Mouse (Mus musculus) midbrain, embryonic 14.5 days (tissue): ENCODE measurements around the gene Tlx2. TPM values are rescaled to one million over a fixed set of nuclear protein-coding genes. Genes with fewer than 3 reads are reported as not detected.
A peak's percentile ranks its signal among the peaks of the same experiment; 100 is the strongest.

ENCODE experiments used
- ATAC-seq: fragments of 200-750 bp; cut with Nextera tagmentation; 2 replicates; pipeline ENCODE4 v1.8.0; 2017; ENCODE audit warnings: moderate number of reproducible peaks, moderate library complexity; ENCODE audit not compliant: low FRiP score, low TSS enrichment
- DNase-seq: peaks from one replicate; pipeline ENCODE4 v3.0.0-alpha.2; 2015
- H3K27ac ChIP-seq: fragments of 300-500 bp; sonication (generic); replicated peaks from 2 replicates; pipeline ENCODE4 v1.5.1; 2014; ENCODE audit warnings: mild to moderate bottlenecking, low read depth, low read length, moderate library complexity
- H3K27me3 ChIP-seq: fragments of 300-500 bp; sonication (generic); 2 replicates; pipeline ENCODE4 v1.6.1; 2014; ENCODE audit warnings: low read length, control low read depth, mixed read lengths; ENCODE audit not compliant: control insufficient read depth, insufficient read depth
- H3K36me3 ChIP-seq: fragments of 300-500 bp; sonication (generic); 2 replicates; pipeline ENCODE4 v1.6.1; 2014; ENCODE audit warnings: low read length, control low read depth; ENCODE audit not compliant: control insufficient read depth, insufficient read depth
- H3K4me1 ChIP-seq: fragments of 300-500 bp; sonication (generic); 2 replicates; pipeline ENCODE4 v1.6.1; 2014; ENCODE audit warnings: mild to moderate bottlenecking, antibody characterized with exemption, low read length, control low read depth; ENCODE audit not compliant: control insufficient read depth, insufficient read depth
- H3K4me2 ChIP-seq: fragments of 300-500 bp; sonication (generic); 2 replicates; pipeline ENCODE4 v1.6.1; 2014; ENCODE audit warnings: mild to moderate bottlenecking, low read length, moderate library complexity
- H3K4me3 ChIP-seq: fragments of 300-500 bp; sonication (generic); replicated peaks from 2 replicates; pipeline ENCODE4 v1.5.1; 2014; ENCODE audit warnings: low read depth, low read length
- H3K9ac ChIP-seq: fragments of 300-500 bp; sonication (generic); replicated peaks from 2 replicates; pipeline ENCODE4 v1.6.1; 2014; ENCODE audit warnings: mild to moderate bottlenecking, low read length, moderate library complexity
- H3K9me3 ChIP-seq: fragments of 300-500 bp; sonication (generic); 2 replicates; pipeline ENCODE4 v1.6.1; 2016; ENCODE audit warnings: low read length, control low read depth, mixed read lengths; ENCODE audit not compliant: control insufficient read depth
- WGBS: fragments of 180-500 bp; shearing (Covaris S2); extraction: QIAGEN DNeasy Blood & Tissue Kit; methylation state at CpG from one replicate; pipeline ENCODE4 v1.1.7; 2014; 5-methylcytosine and 5-hydroxymethylcytosine counted together
- polyA plus RNA-seq: library from polyadenylated mRNA; unstranded; fragments of >200 nt; fragmentation: Nextera tagmentation; extraction: Ambion mirVana; gene quantifications from 2 replicates; pipeline ENCODE4 v1.2.1, GENCODE M21; 2014

Gene Tlx2
- polyA plus RNA-seq, 1 experiment from 2014 or later = not detected

DNA sequence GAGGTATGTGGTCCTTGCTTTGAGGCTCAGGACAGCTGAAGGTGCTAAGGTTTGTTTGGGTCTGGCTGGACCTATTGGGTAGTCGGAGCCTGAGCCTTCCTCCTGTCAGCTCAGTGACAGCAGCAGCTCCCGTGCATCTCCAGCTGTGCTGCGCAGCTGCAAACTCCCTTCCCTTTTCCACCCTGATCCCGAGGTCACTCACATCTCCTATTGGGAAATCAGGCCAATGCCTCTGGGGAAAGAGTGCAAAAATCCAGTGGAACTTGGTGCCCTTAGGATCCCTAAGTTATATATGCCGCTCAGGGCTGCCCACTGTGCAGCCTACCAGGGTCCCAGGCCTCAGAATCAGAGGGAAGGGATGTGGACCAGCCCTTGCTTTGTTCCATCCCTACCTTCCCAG is 13.4 kb upstream of the Tlx2 start:
- H3K27me3 ChIP-seq = peaks cover 58% of the 10 kb centered on the region
- 12% methylated on average over 5 of the region's 5 CpGs for WGBS

DNA sequence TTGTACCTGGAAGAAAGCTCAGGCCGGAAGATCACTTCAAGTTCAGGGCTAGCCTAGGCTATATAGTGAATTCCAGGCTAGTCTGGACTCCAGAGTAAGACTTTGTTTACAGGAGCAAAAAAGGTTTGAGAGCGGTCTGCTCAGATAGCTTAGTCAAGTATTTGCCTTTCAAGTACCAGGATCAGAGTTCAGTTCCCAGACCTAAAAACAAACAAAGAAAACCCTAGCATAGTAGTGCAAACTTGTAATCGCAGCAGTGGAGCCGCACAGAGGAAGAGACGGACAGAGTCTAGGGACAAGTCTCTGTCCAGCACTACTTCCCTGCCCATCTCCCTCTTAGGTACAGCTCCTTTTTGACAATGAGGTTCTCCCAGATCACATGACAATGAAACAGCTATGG is 10.1 kb upstream of the Tlx2 start:
- Histone ChIP-seq H3K4me3 (no peak overlapping the region), H3K4me2 (no peak overlapping the region), H3K36me3 (peaks cover 20% of the 10 kb centered on the region), H3K9ac (no peak overlapping the region), H3K27me3 (peaks cover 40% of the 10 kb centered on the region), H3K4me1 (peaks cover 14% of the 10 kb centered on the region), H3K27ac (no peak overlapping the region), H3K9me3 (no peaks in the 10 kb centered on the region)
- DNase-seq = no peak
- no peak for ATAC-seq
- 95% methylated on average over 5 of the region's 5 CpGs for WGBS

More for the DNA sequence above, 13.4 kb upstream of the Tlx2 start:
- Histone ChIP-seq H3K9me3 (no peaks in the 10 kb centered on the region), H3K9ac (no peak overlapping the region), H3K4me3 (no peak overlapping the region), H3K4me2 (no peak overlapping the region), H3K27ac (no peak overlapping the region), H3K4me1 (peaks cover 9% of the 10 kb centered on the region), H3K36me3 (peaks cover 20% of the 10 kb centered on the region)
- no peak for DNase-seq
- no peak for ATAC-seq

DNA sequence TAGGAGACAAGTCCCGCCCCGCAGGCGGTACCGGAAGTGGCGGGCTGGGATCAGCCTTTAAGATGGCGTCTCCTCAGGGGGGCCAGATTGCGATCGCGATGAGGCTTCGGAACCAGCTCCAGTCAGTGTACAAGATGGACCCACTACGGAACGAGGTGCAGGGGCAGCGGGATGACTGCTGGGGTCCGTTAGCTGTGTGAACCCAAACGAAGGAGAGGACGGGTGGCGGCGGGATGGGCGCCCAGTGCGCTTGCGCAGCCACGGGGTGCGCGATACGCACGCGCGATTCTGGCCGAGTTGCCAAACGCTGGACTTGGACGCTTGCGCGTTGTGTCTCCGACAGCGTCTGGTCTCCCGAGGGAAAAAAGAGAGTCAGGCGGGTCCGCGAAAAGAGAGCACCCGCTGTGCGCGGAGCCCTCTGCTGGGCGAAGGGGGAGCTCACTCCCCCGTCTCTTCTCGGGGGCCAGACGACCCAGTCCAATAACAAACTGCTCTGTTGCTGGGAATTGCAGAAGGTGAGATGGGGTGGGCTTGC is 8.3 kb upstream of the Tlx2 start:
- Histone ChIP-seq H3K9ac (peak overlapping the region; percentile 76), H3K4me3 (peak overlapping the region; percentile 67), H3K4me2 (peak overlapping the region; percentile 96), H3K27me3 (peaks cover 40% of the 10 kb centered on the region), H3K27ac (peak overlapping the region; percentile 93), H3K9me3 (no peaks in the 10 kb centered on the region), H3K36me3 (peaks cover 20% of the 10 kb centered on the region), H3K4me1 (peaks cover 14% of the 10 kb centered on the region)
- ATAC-seq = peak; percentile 95
- WGBS = under 1% methylated on average over 46 of the region's 46 CpGs
- DNase-seq = peak; percentile 100

DNA sequence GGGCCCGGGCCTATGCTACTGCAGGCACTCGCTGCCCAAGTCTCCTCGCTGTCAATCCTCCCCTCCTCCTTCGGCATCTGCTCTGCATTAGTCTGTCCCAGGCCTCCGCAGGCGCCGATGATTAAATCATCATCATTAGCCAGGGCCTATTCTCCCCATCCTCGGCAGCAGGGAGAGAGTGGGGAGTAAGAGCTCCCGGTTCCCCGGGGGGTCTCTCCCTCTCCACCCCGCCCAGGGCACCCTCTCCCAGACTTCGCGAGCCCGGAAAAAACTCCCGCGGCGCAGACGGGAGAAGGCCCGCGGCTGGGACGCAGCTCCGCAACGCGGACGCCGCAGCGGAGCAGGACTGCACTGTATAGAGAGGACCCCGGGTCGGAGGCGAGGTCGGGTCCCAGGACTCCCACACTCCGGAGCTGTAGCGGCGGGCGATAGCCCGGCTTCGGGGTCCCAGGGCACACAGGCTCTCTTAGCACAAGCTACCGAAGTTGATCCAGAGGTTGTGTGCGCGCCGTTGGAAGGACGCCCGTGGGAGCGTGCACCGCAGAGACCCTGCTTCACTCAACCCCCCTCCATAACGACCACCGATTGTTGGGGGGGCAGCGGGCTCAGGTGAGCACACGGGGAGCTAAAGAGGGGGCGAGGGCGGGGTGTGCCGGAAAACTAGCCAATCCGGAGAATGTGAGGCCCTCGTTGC is 7.7 kb upstream of the Tlx2 start, which contains the start of gene Pcgf1:
Gene Pcgf1 (plus strand): TSS at position 240 of the 694 bp plus-strand sequence.
- Histone ChIP-seq H3K9me3 (no peaks in the 10 kb centered on the region), H3K9ac (peak within 1 kb of the TSS; percentile 76), H3K4me3 (peak within 1 kb of the TSS; percentile 67), H3K27ac (peak within 1 kb of the TSS; percentile 93), H3K36me3 (peaks cover 20% of the 10 kb centered on the region), H3K4me1 (peaks cover 14% of the 10 kb centered on the region), H3K27me3 (peaks cover 39% of the 10 kb centered on the region), H3K4me2 (peak within 1 kb of the TSS; percentile 96)
- DNase-seq (peak; percentile 56), ATAC-seq (peak; percentile 77)
- WGBS = under 1% methylated on average over 54 of the region's 54 CpGs

DNA sequence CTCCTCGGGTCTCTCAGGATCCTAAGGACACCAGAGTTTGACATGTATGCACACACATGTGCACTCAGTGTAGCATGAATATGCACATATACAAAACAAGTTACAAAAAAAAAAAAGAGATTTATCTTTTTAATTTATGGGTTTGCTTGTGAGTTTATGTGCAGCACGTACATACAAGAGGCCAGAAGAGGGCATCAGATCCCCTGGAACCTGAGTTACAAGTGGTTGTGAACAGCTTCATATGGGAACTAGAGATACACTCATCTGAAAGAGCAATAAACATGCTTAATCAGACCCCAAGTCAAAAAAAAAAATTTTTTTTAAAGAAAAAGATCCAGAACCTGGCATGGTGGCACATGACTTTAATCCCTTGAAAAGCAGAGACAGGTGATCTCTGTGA is 4.9 kb upstream of the Tlx2 start:
- DNase-seq (peak; percentile 8), ATAC-seq (no peak)
- H3K4me1 ChIP-seq = peaks cover 17% of the 10 kb centered on the region
- H3K9ac ChIP-seq = no peak overlapping the region
- no peak overlapping the region for H3K4me3 ChIP-seq
- no peak overlapping the region for H3K27ac ChIP-seq
- 6% methylated on average over 2 of the region's 2 CpGs for WGBS
- peaks cover 61% of the 10 kb centered on the region for H3K27me3 ChIP-seq
- no peak overlapping the region for H3K4me2 ChIP-seq
- H3K9me3 ChIP-seq = no peaks in the 10 kb centered on the region
- peaks cover 1% of the 10 kb centered on the region for H3K36me3 ChIP-seq

DNA sequence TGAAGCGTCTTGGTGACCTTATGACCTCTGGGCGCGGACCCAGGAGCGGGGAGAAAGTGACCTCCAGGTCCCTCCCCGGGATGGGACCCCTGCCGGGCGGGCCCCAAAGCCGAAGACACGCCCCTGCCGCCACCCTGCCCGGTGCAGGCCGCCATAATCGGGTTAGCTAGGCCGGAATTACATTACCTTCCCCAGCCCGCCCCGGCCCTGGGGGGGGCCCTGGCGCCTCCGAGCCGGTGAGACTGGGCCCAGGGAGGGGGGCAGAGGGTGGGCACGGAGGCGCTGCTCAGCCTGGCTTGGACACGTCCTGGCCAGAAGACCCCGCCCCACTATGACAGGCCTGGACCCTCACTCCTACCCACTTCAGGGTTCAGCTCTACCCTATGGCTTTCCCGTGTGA is 1.1 kb upstream of the Tlx2 start:
- peaks cover 94% of the 10 kb centered on the region for H3K27me3 ChIP-seq
- ATAC-seq (no peak), DNase-seq (no peak)
- no peak overlapping the region for H3K27ac ChIP-seq
- H3K36me3 ChIP-seq = no peaks in the 10 kb centered on the region
- H3K4me2 ChIP-seq = no peak overlapping the region
- H3K9ac ChIP-seq = no peak overlapping the region
- no peaks in the 10 kb centered on the region for H3K9me3 ChIP-seq
- H3K4me3 ChIP-seq = no peak overlapping the region
- 2% methylated on average over 23 of the region's 24 CpGs for WGBS
- 0 out of 2 replicates have a peak, but pooled peaks cover 3% of the 10 kb centered on the region for H3K4me1 ChIP-seq

DNA sequence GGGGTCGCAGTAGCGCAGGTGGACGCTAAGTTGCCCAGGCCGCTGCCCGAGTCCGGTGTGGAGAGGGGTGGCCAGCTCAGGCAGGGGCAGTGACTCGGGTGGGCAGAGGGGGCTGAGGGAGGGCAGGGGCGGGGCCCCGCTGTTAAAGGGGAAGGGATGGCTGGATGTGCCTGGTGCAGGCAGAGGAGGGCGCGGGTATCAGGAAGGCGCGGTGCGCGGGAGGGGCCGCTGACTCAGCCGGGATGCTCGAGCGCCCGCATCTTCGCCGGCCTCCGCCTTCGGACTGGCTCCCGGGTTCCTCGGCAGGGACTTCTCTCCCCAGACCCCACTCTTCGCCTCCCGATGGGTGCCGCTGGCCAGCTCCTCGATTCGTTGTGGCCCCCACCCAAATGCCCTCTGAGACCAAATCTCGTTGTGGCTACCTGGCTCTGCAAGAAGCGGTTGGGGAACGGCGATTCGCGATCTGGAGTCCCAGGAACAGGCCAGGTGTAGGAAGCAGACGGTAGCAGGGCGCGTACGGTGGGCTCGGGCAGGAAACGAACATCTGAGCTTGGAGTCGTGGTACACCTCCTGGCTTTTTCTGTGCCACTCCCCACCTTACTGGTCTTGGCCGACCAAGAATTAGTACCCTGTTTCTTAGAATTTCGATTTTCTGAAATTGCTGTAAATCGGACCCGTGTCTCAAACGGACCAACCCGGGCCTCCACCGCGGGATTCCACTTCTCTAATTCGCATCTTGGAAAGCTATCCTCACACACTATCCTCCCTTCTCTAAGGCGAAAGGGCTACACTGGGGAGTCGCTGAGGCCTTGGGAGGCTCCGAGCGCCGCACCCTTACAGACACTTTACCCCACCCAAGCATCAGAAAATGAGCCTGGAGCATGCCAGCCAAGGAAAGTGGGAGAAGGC is 472 bp upstream of the Tlx2 start:
- DNase-seq (peak; percentile 46), ATAC-seq (0 out of 2 replicates have a peak, but pooled peaks have one; percentile 24)
- no peak overlapping the region for H3K4me3 ChIP-seq
- no peaks in the 10 kb centered on the region for H3K9me3 ChIP-seq
- under 1% methylated on average over 53 of the region's 58 CpGs for WGBS
- peaks cover 93% of the 10 kb centered on the region for H3K27me3 ChIP-seq
- H3K36me3 ChIP-seq = no peaks in the 10 kb centered on the region
- no peak overlapping the region for H3K9ac ChIP-seq
- no peak overlapping the region for H3K27ac ChIP-seq
- H3K4me2 ChIP-seq = 0 out of 2 replicates have a peak overlapping the region, but pooled peaks have one; percentile 10
- 0 out of 2 replicates have a peak, but pooled peaks cover 3% of the 10 kb centered on the region for H3K4me1 ChIP-seq

DNA sequence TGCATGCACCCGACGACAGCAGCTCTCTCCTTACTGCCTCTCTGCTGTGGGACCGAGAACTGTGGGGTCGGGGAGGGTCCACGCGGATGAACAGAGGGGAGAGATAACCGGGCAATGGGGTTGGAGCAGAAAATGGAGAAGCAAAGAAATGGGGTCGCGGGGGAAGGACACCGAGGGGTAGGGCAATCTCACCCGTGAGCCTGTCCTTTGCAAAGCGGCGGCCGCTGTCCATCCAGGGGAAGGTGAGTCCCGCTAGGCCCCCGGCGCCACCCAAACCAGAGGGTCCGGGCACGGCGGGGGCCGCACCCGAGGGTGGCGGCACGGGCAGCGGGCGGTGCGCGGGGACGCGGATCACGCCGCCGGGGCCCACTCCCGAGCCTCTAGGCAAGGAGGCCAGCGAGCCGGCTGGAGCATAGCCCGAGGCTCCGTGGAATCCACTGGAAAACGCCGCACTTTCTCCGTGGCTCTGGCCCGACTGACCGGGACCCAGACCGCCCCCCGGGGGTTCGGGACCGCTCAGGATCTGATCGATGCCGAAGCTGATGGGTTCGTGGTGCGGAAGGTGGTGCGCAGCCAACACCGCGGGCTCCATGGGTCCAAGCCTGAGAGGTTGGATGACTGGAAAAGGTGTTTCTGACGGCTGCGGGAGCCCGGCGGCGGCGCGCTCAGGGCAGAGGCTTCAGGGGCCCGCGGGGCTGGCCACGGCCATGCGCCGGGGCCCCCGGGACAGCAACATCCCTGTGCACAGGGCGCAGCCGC is 426 bp downstream of the Tlx2 start:
- Histone ChIP-seq H3K27me3 (peaks cover 93% of the 10 kb centered on the region), H3K9me3 (no peaks in the 10 kb centered on the region), H3K27ac (no peak overlapping the region), H3K4me1 (0 out of 2 replicates have a peak, but pooled peaks cover 3% of the 10 kb centered on the region), H3K9ac (no peak overlapping the region), H3K36me3 (no peaks in the 10 kb centered on the region), H3K4me3 (no peak overlapping the region), H3K4me2 (0 out of 2 replicates have a peak overlapping the region, but pooled peaks have one; percentile 10)
- under 1% methylated on average over 68 of the region's 69 CpGs for WGBS
- ATAC-seq (no peak), DNase-seq (no peak)
